Mouse (Mus musculus) skeletal muscle tissue, postnatal 0 days (tissue): ENCODE measurements around the gene Retreg1. TPM values are rescaled to one million over a fixed set of nuclear protein-coding genes. Genes with fewer than 3 reads are reported as not detected.

Source experiments
- microRNA-seq, 2 experiments: library from miRNA; unstranded; fragments of <30 nt; microRNA quantifications; one replicate each; pipeline ENCODE4; 2016
- polyA plus RNA-seq: library from polyadenylated mRNA; unstranded; fragments of >200 nt; fragmentation: Nextera tagmentation; extraction: Ambion mirVana; gene quantifications from 2 replicates; pipeline ENCODE4 v1.2.1, GENCODE M21; 2015

Gene Retreg1
- polyA plus RNA-seq: 126 and 133 TPM in 2 replicates

DNA sequence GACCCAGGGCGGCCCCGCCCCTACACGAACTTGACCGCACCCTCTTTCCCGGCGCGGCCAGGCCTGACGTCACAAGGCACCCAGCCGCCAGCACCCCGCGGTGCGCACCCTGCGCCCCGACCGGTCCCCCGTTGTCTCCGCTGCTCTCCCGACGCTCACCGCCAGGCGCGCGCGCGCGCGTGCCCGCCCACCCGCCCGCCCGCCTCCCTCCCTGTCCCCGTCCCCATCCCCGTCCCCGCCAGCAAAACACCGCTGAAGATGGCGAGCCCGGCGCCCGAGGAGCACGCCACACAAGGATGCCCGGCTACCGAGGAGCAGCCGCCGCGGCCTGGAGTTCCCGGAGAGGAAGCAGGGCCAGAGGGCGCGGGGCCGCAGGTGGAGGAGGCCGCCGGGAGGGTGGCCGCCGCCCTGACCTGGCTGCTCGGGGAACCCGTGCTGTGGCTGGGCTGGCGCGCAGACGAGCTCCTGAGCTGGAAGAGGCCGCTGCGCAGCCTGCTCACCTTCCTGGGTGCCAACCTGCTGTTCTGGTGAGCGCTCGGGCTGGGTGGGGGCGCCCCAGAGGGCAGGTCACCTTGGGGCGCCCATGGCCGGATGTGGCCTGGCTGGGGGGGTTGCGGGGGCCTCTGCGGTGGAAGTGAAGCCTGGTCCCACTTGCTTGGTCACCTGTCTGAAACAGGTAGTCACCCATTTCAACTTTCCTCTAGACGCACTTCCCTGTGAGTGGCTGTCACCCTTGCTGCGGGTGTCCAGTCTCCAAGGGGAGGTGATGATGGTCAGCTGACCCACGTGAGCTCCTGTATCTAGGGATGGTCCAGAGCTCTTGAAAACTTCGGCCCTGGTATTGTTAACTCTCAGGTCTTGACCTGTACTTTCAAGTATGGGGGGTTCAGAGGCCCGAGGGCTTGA, at the start of gene Retreg1:
Gene Retreg1 (plus strand): TSS at position 95 of the 906 bp plus-strand sequence.

DNA sequence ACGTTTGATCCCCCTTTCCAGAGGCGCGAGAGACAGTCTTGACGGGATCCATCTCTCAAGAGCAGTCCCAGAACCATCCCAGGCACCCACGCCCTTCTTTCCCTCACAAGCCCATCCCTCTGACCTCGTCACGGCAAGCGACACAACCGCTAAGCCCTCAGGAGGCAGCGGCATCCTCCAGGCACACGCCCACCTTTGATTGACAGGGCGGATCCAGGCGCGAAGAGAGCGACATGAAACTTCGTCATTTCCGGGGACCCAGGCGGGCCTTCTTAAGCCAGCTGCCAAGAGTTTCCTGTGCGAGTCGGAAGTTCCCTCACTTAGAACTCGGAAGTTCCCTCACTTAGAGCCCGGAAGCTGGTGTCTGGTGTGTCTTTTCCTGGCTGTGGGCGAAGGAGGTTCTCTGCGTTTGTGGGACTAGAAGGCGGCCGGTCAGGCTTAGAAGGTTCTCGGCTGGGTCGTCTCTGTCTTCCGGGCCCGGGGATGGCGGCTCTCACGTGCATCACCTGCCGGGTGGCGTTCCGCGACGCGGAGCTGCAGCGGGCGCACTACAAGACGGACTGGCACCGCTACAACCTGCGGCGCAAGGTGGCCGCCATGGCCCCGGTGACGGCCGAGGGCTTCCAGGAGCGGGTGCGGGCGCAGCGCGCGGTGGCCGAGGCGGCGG, 141.2 kb downstream of the Retreg1 start, which contains the start of gene Zfp622:
Gene Zfp622 (plus strand): TSS at position 300 of the 667 bp plus-strand sequence.

Small RNAs within 50 kb of the gene (microRNA-seq; reads per million reads assigned to microRNA genes)
- gene Mir7212: 0 to 0.30 reads per million in 2 experiments

Other genes starting within 250 kb of the Retreg1 start
- gene Myo10, start 220.7 kb upstream of the Retreg1 start, polyA plus RNA-seq: 19.7 and 20.2 TPM in 2 replicates
- 17.3 and 22.3 TPM in 2 replicates for gene Zfp622, start 141.2 kb downstream of the Retreg1 start, polyA plus RNA-seq